In genomic region chr10:96545312-96545711, GRCm38 (mm10) we compare ENCODE assay signal across 27 mouse cellular contexts.
DNase-seq lines count a peak whose midpoint lies in the region; ATAC-seq lines count a peak whose summit lies in the region.
"Had no signal": no experiment of that assay in that cellular context is flagged by ENCODE, and none has a peak within 500 bp of the region (broad histone marks: within the 10 kb centered on the region; RNA-seq: fewer than 3 reads in every experiment).

No protein-coding gene starts in this region.

- 39% methylated on average over 6 of the region's 6 CpGs for WGBS in forebrain, embryonic 16.5 days
- 91% methylated on average over 6 of the region's 6 CpGs for WGBS in forebrain, embryonic 10.5 days
- 14% methylated on average over 6 of the region's 6 CpGs for WGBS in limb, embryonic 11.5 days
- WGBS in limb, embryonic 10.5 days = 44% methylated on average over 6 of the region's 6 CpGs
- 25% methylated on average over 6 of the region's 6 CpGs for whole genome bisulfite sequencing in neural tube, embryonic 14.5 days

- no peaks in the 10 kb centered on the region for H3K9me3 ChIP-seq in forebrain, embryonic 16.5 days (ENCODE audit: control insufficient read depth, low read length)
- no peaks in the 10 kb centered on the region for H3K9me3 ChIP-seq in forebrain, embryonic 10.5 days
- no peaks in the 10 kb centered on the region for H3K9me3 ChIP-seq in limb, embryonic 11.5 days (ENCODE audit: control insufficient read depth, low read length)
- H3K9me3 ChIP-seq in limb, embryonic 10.5 days (replicated peaks) = no peaks in the 10 kb centered on the region
- no peaks in the 10 kb centered on the region for H3K9me3 ChIP-seq in neural tube, embryonic 14.5 days (ENCODE audit: control insufficient read depth, low read length)
- H3K9me3 ChIP-seq: heart, embryonic 10.5 days; heart, embryonic 15.5 days; megakaryocyte, embryonic 14.5 days; midbrain, embryonic 12.5 days had no signal

- H3K4me3 ChIP-seq in forebrain, embryonic 16.5 days (replicated peaks; ENCODE audit: low read length) = no peak overlapping the region
- H3K4me3 ChIP-seq in forebrain, embryonic 10.5 days = no peak overlapping the region
- H3K4me3 ChIP-seq in limb, embryonic 11.5 days (ENCODE audit: low read depth, low read length) = no peak overlapping the region
- no peak overlapping the region for H3K4me3 ChIP-seq in limb, embryonic 10.5 days
- H3K4me3 ChIP-seq in neural tube, embryonic 14.5 days (ENCODE audit: low read depth, low read length) = no peak overlapping the region
- H3K4me3 ChIP-seq: heart, embryonic 10.5 days; heart, embryonic 15.5 days; megakaryocyte, embryonic 14.5 days; midbrain, embryonic 12.5 days; myocyte had no signal

- no peak overlapping the region for H3K27ac ChIP-seq in forebrain, embryonic 16.5 days (ENCODE audit: low read length)
- no peak overlapping the region for H3K27ac ChIP-seq in forebrain, embryonic 10.5 days
- 0 out of 2 replicates have a peak overlapping the region, but pooled peaks have one; percentile 47 for H3K27ac ChIP-seq in limb, embryonic 11.5 days (replicated peaks; ENCODE audit: low read depth, low read length)
- no peak overlapping the region for H3K27ac ChIP-seq in limb, embryonic 10.5 days
- H3K27ac ChIP-seq in neural tube, embryonic 14.5 days (ENCODE audit: low read depth, low read length) = no peak overlapping the region
- H3K27ac ChIP-seq: heart, embryonic 10.5 days; heart, embryonic 15.5 days; hindbrain, postnatal 0 days; midbrain, embryonic 12.5 days had no signal

- H3K9ac ChIP-seq in forebrain, embryonic 16.5 days (replicated peaks; ENCODE audit: low read depth, low read length) = no peak overlapping the region
- no peak overlapping the region for H3K9ac ChIP-seq in limb, embryonic 11.5 days (ENCODE audit: low read length)
- H3K9ac ChIP-seq in neural tube, embryonic 14.5 days (replicated peaks; ENCODE audit: low read depth, low read length) = no peak overlapping the region
- H3K9ac ChIP-seq: heart, embryonic 15.5 days; midbrain, embryonic 12.5 days had no signal

- no peaks in the 10 kb centered on the region for H3K36me3 ChIP-seq in forebrain, embryonic 16.5 days (ENCODE audit: control insufficient read depth, insufficient read depth)
- no peaks in the 10 kb centered on the region for H3K36me3 ChIP-seq in forebrain, embryonic 10.5 days (replicated peaks)
- no peaks in the 10 kb centered on the region for H3K36me3 ChIP-seq in limb, embryonic 11.5 days (ENCODE audit: control insufficient read depth, insufficient read depth, low read length)
- no peaks in the 10 kb centered on the region for H3K36me3 ChIP-seq in limb, embryonic 10.5 days
- no peaks in the 10 kb centered on the region for H3K36me3 ChIP-seq in neural tube, embryonic 14.5 days (ENCODE audit: control insufficient read depth, insufficient read depth, low read length)
- H3K36me3 ChIP-seq: heart, embryonic 10.5 days; heart, embryonic 15.5 days; midbrain, embryonic 12.5 days had no signal

- H3K27me3 ChIP-seq in forebrain, embryonic 16.5 days (replicated peaks; ENCODE audit: control insufficient read depth, insufficient read depth, low read length) = no peaks in the 10 kb centered on the region
- no peaks in the 10 kb centered on the region for H3K27me3 ChIP-seq in forebrain, embryonic 10.5 days (ENCODE audit: poor library complexity, severe bottlenecking)
- H3K27me3 ChIP-seq in limb, embryonic 11.5 days (ENCODE audit: control insufficient read depth, insufficient read depth, low read length) = no peaks in the 10 kb centered on the region
- H3K27me3 ChIP-seq in limb, embryonic 10.5 days (ENCODE audit: low read depth, poor library complexity, severe bottlenecking) = no peaks in the 10 kb centered on the region
- H3K27me3 ChIP-seq in neural tube, embryonic 14.5 days (ENCODE audit: control insufficient read depth, insufficient read depth, low read length) = no peaks in the 10 kb centered on the region
- H3K27me3 ChIP-seq: heart, embryonic 15.5 days; megakaryocyte, embryonic 14.5 days; midbrain, embryonic 12.5 days; Patski had no signal

- no peak for DNase-seq in forebrain, embryonic 10.5 days (ENCODE audit: extremely low spot score, low spot score)
- DNase-seq in limb, embryonic 11.5 days (ENCODE audit: low spot score) = peak; percentile 39
- DNase-seq in limb, embryonic 10.5 days (ENCODE audit: low spot score) = no peak
- peak; percentile 71 for DNase-seq in hindlimb bud, embryonic 11.5 days (ENCODE audit: extremely low spot score, low read depth, low spot score)
- DNase-seq in liver = no peak
- DNase-seq: adrenal gland, postnatal 10 days; cerebellum, adult 9-10 months; cerebellum, postnatal 36 days; gastrocnemius, postnatal 25 days; heart, adult 11 months; kidney, postnatal 25 days; lung, postnatal 4 days; right cerebral cortex, adult 18-20 months; spleen, adult 18-20 months; thymus, adult 18-20 months; thymus, postnatal 25 days had no signal

- H3K4me1 ChIP-seq in forebrain, embryonic 16.5 days (replicated peaks; ENCODE audit: control insufficient read depth, insufficient read depth, low read length) = peaks cover 11% of the 10 kb centered on the region
- no peaks in the 10 kb centered on the region for H3K4me1 ChIP-seq in forebrain, embryonic 10.5 days
- H3K4me1 ChIP-seq in limb, embryonic 11.5 days (ENCODE audit: control insufficient read depth, insufficient read depth, low read length) = 0 out of 2 replicates have a peak, but pooled peaks cover 4% of the 10 kb centered on the region
- H3K4me1 ChIP-seq in limb, embryonic 10.5 days = peaks cover 40% of the 10 kb centered on the region
- H3K4me1 ChIP-seq in neural tube, embryonic 14.5 days (ENCODE audit: control insufficient read depth, insufficient read depth, low read length) = peaks cover 3% of the 10 kb centered on the region; the same call in 1 of the 2 replicates
- H3K4me1 ChIP-seq: heart, embryonic 15.5 days; midbrain, embryonic 12.5 days had no signal

- no peak overlapping the region for H3K4me2 ChIP-seq in forebrain, embryonic 16.5 days (ENCODE audit: low read length)
- H3K4me2 ChIP-seq in limb, embryonic 11.5 days (ENCODE audit: low read depth, severe bottlenecking) = no peak overlapping the region
- H3K4me2 ChIP-seq in neural tube, embryonic 14.5 days (ENCODE audit: low read depth, low read length) = no peak overlapping the region
- H3K4me2 ChIP-seq: heart, embryonic 15.5 days; liver, embryonic 11.5 days; midbrain, embryonic 12.5 days had no signal

- peak; percentile 22; the same call in 1 of the 2 replicates for ATAC-seq in forebrain, embryonic 16.5 days
- peak; percentile 64; the same call in 1 of the 2 replicates for ATAC-seq in limb, embryonic 11.5 days (ENCODE audit: insufficient number of reproducible peaks, low FRiP score, low TSS enrichment, low read depth)
- ATAC-seq in neural tube, embryonic 14.5 days (ENCODE audit: low read depth) = peak; percentile 75; the same call in 1 of the 2 replicates
- ATAC-seq: hindbrain, postnatal 0 days; intestine, embryonic 16.5 days; Patski had no signal

Comparison
In these comparisons a context has a peak if more than half of its experiments do, and no peak if none do; other contexts are left out.
1. DNase-seq: peak in limb, embryonic 11.5 days (single experiment) and hindlimb bud, embryonic 11.5 days (single experiment); none in forebrain, embryonic 10.5 days (single experiment), limb, embryonic 10.5 days (single experiment) and liver (single experiment).
2. ATAC-seq: peak in every context shown above with its lines; median percentile 75 in neural tube, embryonic 14.5 days; 64 in limb, embryonic 11.5 days; 22 in forebrain, embryonic 16.5 days.